Mouse (Mus musculus): ENCODE measurements around the gene Cntn4.

Cntn4 gene

GRCm38 (mm10) chr6:106463857-106464256 is 786.4 kb downstream of the Cntn4 start:
- DNase-seq (ENCODE audit: low spot score), result no peak

GRCm38 (mm10) chr6:106465766-106466165 is 788.3 kb downstream of the Cntn4 start:
- no peak for DNase-seq (ENCODE audit: low spot score)

- no peak for DNase-seq (ENCODE audit: low spot score)
These were observed 789.0 kb downstream of the Cntn4 start for GRCm38 (mm10) chr6:106466267-106467029.

- no peak for DNase-seq (ENCODE audit: low spot score)
These were observed 794.6 kb downstream of the Cntn4 start for GRCm38 (mm10) chr6:106471840-106472608.

- DNase-seq (ENCODE audit: low spot score), result no peak
These were observed 796.4 kb downstream of the Cntn4 start for GRCm38 (mm10) chr6:106473871-106474270.

- DNase-seq (ENCODE audit: low spot score), result no peak
These were observed 804.1 kb downstream of the Cntn4 start for GRCm38 (mm10) chr6:106481533-106481932.

- DNase-seq (ENCODE audit: low spot score), result no peak
These were observed 818.8 kb downstream of the Cntn4 start for GRCm38 (mm10) chr6:106496303-106496702.

- DNase-seq (ENCODE audit: low spot score), result no peak
These were observed 821.7 kb downstream of the Cntn4 start for GRCm38 (mm10) chr6:106499166-106499565.

GRCm38 (mm10) chr6:106503961-106504360 is 826.5 kb downstream of the Cntn4 start:
- no peak for DNase-seq (ENCODE audit: low spot score)

- no peak for DNase-seq (ENCODE audit: low spot score)
These were observed 842.9 kb downstream of the Cntn4 start for GRCm38 (mm10) chr6:106520367-106520766.

- DNase-seq (ENCODE audit: low spot score), result no peak
These were observed 866.0 kb downstream of the Cntn4 start for GRCm38 (mm10) chr6:106543500-106543899.

GRCm38 (mm10) chr6:106561649-106562048 is 884.2 kb downstream of the Cntn4 start:
- no peak for DNase-seq (ENCODE audit: low spot score)

GRCm38 (mm10) chr6:106565316-106565715 is 887.9 kb downstream of the Cntn4 start:
- DNase-seq (ENCODE audit: low spot score), result no peak

- no peak for DNase-seq (ENCODE audit: low spot score)
These were observed 888.5 kb downstream of the Cntn4 start for GRCm38 (mm10) chr6:106565769-106566459.

GRCm38 (mm10) chr6:106566929-106567621 is 889.6 kb downstream of the Cntn4 start:
- no peak for DNase-seq (ENCODE audit: low spot score)

GRCm38 (mm10) chr6:106580124-106580523 is 902.7 kb downstream of the Cntn4 start:
- no peak for DNase-seq (ENCODE audit: low spot score)

- DNase-seq (ENCODE audit: low spot score), result no peak
These were observed 916.3 kb downstream of the Cntn4 start for GRCm38 (mm10) chr6:106593756-106594155.

GRCm38 (mm10) chr6:106617081-106617480 is 939.6 kb downstream of the Cntn4 start:
- no peak for DNase-seq (ENCODE audit: low spot score)

GRCm38 (mm10) chr6:106621188-106621749 is 943.8 kb downstream of the Cntn4 start:
- DNase-seq (ENCODE audit: low spot score), result no peak

- DNase-seq (ENCODE audit: low spot score), result no peak
These were observed 965.6 kb downstream of the Cntn4 start for GRCm38 (mm10) chr6:106643026-106643425.

GRCm38 (mm10) chr6:106645496-106646211 is 968.2 kb downstream of the Cntn4 start:
- DNase-seq (ENCODE audit: low spot score), result no peak

All from T-cell, adult 2 months (primary cell).